Mouse (Mus musculus) yolk sac, embryonic 10.5 days (tissue): ENCODE results near the gene Haus4.

Source experiments
- DNase-seq: peaks from one replicate; pipeline ENCODE4 v3.0.0-alpha.2; 2017; ENCODE audit warnings: low spot score

Gene Haus4

GRCm38 (mm10) chr14:54553975-54554769 lies at the start of gene Haus4:
TSS of gene Haus4 (minus strand) at chr14:54554616.
- DNase-seq, result peak; percentile 95

DNA sequence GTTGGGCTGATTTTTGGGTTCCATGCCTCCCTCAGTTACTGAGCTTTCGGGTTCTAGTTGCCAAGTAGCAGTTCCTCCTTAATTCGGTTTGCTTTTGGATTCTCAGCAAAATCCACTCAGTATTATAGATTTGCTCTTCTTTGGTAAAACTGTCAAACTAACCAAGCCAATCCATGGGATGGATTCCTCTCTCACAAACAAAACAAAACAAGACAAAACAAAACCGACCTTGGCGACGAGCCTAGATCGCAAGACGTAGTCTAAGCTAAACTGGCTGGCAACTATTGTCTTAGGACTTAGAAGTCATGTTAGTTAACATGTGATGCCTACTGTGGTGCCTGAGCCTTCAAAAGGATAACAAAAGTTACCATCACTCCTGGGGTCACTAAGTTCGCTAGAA lies 49.3 kb upstream of the Haus4 start:
- DNase-seq, result no peak

DNA sequence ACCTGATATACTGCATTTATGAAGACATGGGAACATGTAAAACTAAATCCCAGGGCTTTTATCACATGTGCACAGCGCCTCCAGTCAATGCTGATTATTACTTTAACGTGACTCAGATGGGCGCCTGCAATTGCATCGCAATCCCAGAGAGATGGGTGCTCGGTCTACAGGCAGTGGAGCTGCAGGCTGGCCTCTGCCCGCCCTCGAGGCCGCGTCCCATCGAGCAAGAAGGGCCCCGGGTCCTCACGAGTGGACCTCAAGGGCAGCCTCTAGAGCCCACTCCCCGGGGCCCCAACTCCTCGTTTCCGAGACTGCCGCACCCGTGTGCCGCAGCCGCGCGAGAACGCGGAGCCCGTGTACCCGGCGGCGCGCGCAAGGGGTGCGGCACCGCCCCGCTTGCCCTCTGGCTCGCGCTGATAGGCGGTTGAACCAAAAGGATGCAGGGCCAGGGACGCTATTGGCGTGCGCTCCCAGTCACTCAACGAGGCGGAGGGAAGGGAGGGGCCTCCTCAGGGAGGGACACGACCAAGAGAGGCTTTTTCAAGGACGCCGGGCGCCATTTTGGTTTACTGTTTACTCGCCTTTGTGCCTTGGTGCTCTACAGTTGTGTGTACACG lies 48.7 kb upstream of the Haus4 start:
- peak; percentile 97 for DNase-seq

- no peak for DNase-seq
Observed at GRCm38 (mm10) chr14:54602613-54603012, 48.2 kb upstream of the Haus4 start.

GRCm38 (mm10) chr14:54601601-54602000 lies 47.2 kb upstream of the Haus4 start:
- no peak for DNase-seq

GRCm38 (mm10) chr14:54597084-54597483 lies 42.7 kb upstream of the Haus4 start:
- DNase-seq, result no peak

DNA sequence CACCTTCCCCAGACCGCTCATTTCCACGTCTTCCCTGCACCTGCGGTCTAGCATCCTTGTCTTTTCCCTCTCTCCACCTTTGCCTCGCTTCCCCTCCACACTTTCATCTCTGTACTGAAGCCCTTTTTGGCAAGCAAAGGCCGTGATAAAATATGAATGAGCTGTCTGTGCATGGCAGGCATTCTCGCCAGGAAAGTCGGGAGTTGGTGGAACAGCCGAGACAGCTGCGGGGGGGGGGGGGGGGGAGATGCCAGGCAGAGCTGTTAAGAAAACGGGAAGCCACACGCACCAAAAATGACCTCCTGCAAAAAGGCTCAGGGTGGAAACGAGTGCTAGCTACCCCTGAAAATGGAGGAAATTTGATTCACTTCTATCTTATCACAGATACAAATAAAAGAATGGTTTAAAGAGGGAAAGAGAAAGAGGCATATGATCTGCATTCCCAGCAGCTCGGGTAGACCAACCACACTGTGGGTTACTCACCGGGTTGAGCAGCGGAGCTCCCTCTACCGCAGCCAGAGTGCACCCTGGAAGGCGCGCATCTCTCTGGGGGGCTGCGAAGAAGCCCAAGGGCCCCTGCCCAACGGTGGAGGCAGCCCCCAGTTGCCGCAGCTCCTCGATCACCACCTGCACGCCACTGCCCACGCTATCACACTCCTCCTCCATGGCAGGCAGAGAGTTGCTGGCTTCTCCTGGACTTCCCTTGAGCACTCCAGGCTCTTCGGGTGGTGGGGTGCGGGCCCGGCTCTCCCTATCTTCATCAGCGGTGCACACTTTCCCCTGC lies 40.4 kb upstream of the Haus4 start:
- DNase-seq, result no peak

- DNase-seq, result no peak
Observed at GRCm38 (mm10) chr14:54594055-54594454, 39.6 kb upstream of the Haus4 start.

- no peak for DNase-seq
Observed at GRCm38 (mm10) chr14:54592319-54592934, 38.0 kb upstream of the Haus4 start.

- DNase-seq, result no peak
Observed at GRCm38 (mm10) chr14:54591056-54591455, 36.6 kb upstream of the Haus4 start.

GRCm38 (mm10) chr14:54583681-54584338 lies 29.4 kb upstream of the Haus4 start:
- peak; percentile 65 for DNase-seq

DNA sequence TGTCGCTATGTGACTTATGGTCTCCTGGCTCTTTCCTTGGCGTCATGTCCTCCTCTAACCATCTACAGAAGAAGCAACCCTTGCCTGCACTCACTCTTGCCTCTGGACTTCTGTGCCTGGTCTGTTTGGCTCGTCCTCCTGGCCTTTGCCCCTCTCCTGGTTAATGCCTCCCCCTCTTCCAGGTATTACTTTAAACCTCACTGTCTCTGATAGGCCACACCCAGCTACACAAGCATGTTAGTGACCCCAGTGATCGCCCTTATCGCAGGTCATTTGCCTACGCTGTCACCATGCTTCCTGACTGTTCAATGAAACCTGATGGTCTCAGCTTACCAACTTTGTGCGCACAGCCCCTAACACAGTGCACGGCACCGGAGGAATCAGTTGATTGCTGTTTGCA lies 28.1 kb upstream of the Haus4 start:
- peak; percentile 86 for DNase-seq

- no peak for DNase-seq
Observed at GRCm38 (mm10) chr14:54579638-54580037, 25.2 kb upstream of the Haus4 start.

GRCm38 (mm10) chr14:54578063-54578462 lies 23.6 kb upstream of the Haus4 start:
- no peak for DNase-seq

DNA sequence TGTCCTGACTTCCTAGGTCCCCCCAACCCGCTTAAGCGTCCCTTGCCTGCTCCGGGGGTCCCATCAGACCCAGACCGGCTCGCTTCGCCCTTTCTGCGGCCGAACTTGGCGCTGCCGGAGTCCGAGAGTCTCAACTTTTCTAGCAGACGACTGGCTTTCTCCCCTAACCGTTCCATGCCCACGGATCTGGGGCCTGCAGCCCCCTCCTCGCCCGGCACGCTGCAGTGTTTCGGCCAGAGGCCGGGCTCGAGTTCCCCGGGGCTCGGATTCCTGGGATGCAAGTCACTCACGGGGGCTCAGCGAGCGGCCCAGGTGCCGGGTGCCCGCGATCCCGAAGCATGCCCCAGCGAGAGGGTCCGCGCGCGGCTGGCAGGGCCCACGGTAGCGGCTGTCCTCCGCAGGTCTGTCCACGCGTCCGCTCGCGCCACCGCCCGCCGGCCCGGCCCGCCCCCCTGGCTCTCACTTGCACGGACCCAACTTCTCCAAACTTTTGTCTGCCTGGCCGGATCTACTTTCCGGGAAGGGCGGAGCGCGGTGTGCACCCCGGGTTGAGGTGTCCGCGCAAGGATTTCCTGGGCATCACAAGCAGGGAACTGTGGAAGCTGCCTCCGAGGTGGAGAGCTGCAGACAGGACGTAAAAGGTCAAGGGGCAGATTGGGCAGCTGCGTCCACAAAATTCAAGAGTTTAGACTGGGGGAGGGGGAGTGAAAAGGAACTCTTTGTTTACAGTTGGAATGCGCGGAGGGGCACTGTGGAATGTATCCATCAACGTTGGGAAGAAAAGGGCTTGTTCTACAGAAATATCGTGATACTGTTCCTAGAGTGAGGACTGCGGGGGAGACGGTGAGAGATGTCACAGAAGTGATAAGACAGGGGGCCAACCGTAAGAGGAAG lies 22.9 kb upstream of the Haus4 start, which contains the start of gene Ajuba:
Ajuba (minus strand) TSS at position 470 of the 894 bp plus-strand sequence.
- DNase-seq, result peak; percentile 98

DNA sequence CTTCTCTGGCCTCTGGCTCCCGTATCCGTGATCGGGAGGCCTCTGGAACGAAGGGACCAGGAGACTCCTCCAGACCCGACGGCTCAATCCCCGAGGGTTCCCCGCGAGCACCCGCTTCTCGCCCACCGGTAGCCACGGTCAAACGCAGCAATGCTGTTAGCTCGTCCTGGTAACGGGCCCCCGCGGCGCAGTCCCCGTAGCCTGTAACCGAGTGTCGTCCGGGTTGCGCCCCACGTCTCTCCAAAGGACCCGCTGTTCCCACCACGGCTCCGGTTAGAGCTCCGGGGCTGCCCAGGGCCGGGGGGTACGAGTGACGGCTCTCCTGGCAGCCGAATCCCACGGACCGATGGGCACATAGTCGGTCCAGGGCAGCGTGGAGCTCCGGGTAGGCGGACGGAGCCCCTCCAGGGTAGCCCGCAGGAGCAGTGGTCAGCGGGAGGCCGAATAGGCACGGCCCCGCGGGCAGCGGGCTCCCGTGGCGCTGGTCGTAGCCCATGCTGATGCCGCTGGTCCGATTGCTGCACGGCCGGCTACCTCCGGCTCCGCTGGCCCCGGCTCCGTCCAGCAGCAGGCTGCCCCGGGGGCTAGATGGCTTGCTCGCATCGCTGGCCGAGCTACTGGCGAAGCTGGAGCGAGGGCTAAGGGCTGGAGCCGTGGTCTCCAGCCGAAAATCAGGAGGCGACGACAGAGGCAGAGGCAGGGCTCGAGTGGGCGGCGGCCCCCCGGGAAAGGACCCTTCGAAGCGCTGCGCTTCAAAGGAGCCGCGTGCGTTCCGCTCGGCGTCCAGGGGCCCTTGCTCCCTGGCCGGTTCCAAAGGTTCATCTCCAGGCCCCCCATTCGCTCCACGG lies 22.0 kb upstream of the Haus4 start:
- peak; percentile 57 for DNase-seq

DNA sequence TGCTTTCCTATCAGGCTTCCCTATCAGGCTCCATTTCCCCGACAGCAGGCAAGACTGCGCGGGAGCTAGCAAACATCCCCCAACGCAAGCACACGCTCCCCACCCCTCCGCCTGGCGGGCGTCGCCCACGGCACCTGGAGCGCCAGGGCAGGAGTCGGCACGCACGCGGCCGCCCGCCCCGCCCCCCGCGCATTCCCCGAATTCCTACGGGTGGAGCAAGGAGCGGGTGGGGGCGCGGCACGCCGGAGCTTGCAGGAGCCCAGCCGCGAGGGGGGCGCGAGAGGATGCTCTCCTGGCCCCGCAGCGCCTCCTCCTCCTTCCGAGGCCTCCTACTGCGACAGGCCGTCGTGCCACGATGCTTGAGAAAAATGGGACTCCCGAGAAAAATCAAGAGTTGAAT lies 21.2 kb upstream of the Haus4 start:
- peak; percentile 92 for DNase-seq

DNA sequence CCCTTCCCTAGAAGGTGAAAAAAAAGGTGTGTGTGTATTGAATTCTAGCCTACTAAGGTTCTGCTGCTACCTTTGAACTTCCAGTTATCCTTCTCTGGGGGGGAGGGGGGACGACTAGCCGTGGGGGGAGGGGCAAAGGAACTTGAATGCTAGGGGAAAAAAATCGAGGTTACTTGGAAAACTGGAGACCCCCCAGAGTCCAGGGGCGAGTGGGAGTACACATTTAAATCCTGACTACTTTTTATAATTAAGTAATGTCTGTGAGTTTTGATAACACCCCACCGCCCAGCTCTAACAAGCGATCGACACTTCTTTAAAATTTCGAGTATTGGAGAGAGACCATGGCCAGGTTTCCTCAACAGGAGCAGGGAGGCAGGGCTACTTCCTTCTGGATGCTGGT lies 20.6 kb upstream of the Haus4 start:
- DNase-seq, result peak; percentile 49

- DNase-seq, result no peak
Observed at GRCm38 (mm10) chr14:54574253-54574652, 19.8 kb upstream of the Haus4 start.
